Mouse (Mus musculus): ENCODE results near the gene L1td1.

- TF ChIP-seq CTCF (conservative IDR thresholded peaks at IDR 0.05; ENCODE audit: low read length) (no peak), NANOG (IDR thresholded peaks at IDR 0.05; ENCODE audit: borderline replicate concordance, low read length) (no peak), POU5F1 (IDR thresholded peaks at IDR 0.05; ENCODE audit: borderline replicate concordance, low read length) (no peak)
These were observed 2.2 kb downstream of the L1td1 start for GRCm38 (mm10) chr4:98728716-98729115.
